Mouse (Mus musculus) stomach, postnatal 0 days (tissue): Measurements from ENCODE around the gene Gm45618. TPM values are rescaled to one million over a fixed set of nuclear protein-coding genes. Genes with fewer than 3 reads are reported as not detected.
A peak's percentile ranks its signal among the peaks of the same experiment; 100 is the strongest.

ENCODE experiments used
- ATAC-seq: fragments of 200-750 bp; cut with Nextera tagmentation; 2 replicates; pipeline ENCODE4 v1.8.0; 2017; ENCODE audit not compliant: low FRiP score, low TSS enrichment
- DNase-seq: peaks from one replicate; pipeline ENCODE4 v3.0.0-alpha.2; 2016; ENCODE audit warnings: low spot score
- H3K27ac ChIP-seq: fragments of 300-500 bp; sonication (generic); replicated peaks from 2 replicates; pipeline ENCODE4 v1.5.1; 2014; ENCODE audit warnings: mild to moderate bottlenecking, control low read depth
- H3K27me3 ChIP-seq: fragments of 300-500 bp; sonication (generic); 2 replicates; pipeline ENCODE4 v1.6.1; 2014; ENCODE audit warnings: low read length; ENCODE audit not compliant: control insufficient read depth, insufficient read depth
- H3K36me3 ChIP-seq: fragments of 300-500 bp; sonication (generic); 2 replicates; pipeline ENCODE4 v1.6.1; 2014; ENCODE audit warnings: low read length, mixed read lengths; ENCODE audit not compliant: control insufficient read depth, insufficient read depth
- H3K4me1 ChIP-seq: fragments of 300-500 bp; sonication (generic); replicated peaks from 2 replicates; pipeline ENCODE4 v1.6.1; 2014; ENCODE audit warnings: antibody characterized with exemption; ENCODE audit not compliant: control insufficient read depth, insufficient read depth
- H3K4me2 ChIP-seq: fragments of 300-500 bp; sonication (generic); replicated peaks from 2 replicates; pipeline ENCODE4 v1.6.1; 2014; ENCODE audit warnings: low read depth, mild to moderate bottlenecking, control low read depth, moderate library complexity
- H3K4me3 ChIP-seq: fragments of 300-500 bp; sonication (generic); 2 replicates; pipeline ENCODE4 v1.5.1; 2014; ENCODE audit warnings: low read depth, low read length, control low read depth
- H3K9ac ChIP-seq: fragments of 300-500 bp; sonication (generic); 2 replicates; pipeline ENCODE4 v1.6.1; 2014; ENCODE audit warnings: mild to moderate bottlenecking, low read length, control low read depth, mixed read lengths
- H3K9me3 ChIP-seq: fragments of 300-500 bp; sonication (generic); 2 replicates; pipeline ENCODE4 v1.6.1; 2016; ENCODE audit warnings: low read length; ENCODE audit not compliant: control insufficient read depth
- CTCF ChIP-seq: IDR thresholded peaks from 2 replicates; pipeline ENCODE4 v1.5.1; 2016; ENCODE audit warnings: antibody characterized with exemption, low read depth, mild to moderate bottlenecking, moderate library complexity
- EP300 ChIP-seq: optimal IDR thresholded peaks from 2 replicates; pipeline ENCODE3; 2016; ENCODE audit warnings: antibody characterized with exemption
- WGBS: fragments of 180-500 bp; shearing (Covaris S2); extraction: QIAGEN DNeasy Blood & Tissue Kit; methylation state at CpG from one replicate; pipeline ENCODE4 v1.1.7; 2014; 5-methylcytosine and 5-hydroxymethylcytosine counted together
- polyA plus RNA-seq: library from polyadenylated mRNA; unstranded; fragments of >200 nt; fragmentation: Nextera tagmentation; extraction: Ambion mirVana; gene quantifications from 2 replicates; pipeline ENCODE4 v1.2.1, GENCODE M21; 2015

The Gm45618 gene
- polyA plus RNA-seq, 1 experiment from 2014 or later: not detected

DNA sequence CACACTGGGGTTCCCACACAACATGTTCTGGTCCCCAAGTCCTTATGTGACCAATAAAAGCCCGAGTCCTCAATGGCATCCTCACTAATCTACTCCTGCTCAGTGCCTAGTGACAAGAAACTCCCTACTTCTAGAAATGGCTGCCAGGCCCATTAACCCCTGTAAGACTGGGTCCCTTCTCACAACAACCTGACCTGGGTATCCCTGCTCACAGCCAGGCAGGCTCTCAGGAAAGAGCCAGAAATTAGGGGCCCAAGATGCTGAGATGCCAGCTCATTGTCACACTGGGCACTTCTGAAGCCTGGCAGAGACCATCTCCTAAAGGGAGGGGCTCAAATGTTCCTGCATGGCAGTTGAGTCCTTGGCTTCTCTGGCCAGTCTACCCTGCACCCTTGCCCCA is 27.5 kb downstream of the Gm45618 start:
- DNase-seq (no peak), ATAC-seq (no peak)
- Histone ChIP-seq H3K4me3 (no peak overlapping the region), H3K9ac (no peak overlapping the region), H3K27ac (no peak overlapping the region), H3K36me3 (no peaks in the 10 kb centered on the region), H3K9me3 (no peaks in the 10 kb centered on the region), H3K4me2 (0 out of 2 replicates have a peak overlapping the region, but pooled peaks have one; percentile 25), H3K27me3 (peaks cover 2% of the 10 kb centered on the region; the same call in 1 of the 2 replicates), H3K4me1 (no peaks in the 10 kb centered on the region)
- TF ChIP-seq CTCF: no peak
- TF ChIP-seq EP300: no peak
- WGBS: 50% methylated on average over 1 of the region's 1 CpGs

DNA sequence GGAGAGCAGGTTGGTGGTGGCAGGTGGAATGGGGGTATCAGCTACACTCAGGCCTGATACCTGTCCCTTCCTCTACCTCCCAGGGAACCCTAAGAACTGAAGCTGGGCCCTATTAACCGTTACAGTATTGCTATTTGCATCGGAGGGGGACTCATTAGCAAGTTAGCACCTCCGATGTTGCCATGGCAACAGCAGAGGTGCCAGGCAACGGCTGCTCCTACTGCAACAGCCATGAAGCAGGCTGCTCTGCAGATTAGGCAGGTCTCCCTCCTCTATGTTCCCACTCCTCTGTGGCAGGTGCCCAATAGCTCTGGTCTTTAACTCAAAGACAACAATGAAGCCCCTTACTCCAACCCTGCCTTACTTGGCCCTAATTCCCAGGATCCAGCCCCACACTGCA is 28.7 kb downstream of the Gm45618 start:
- WGBS: 17% methylated on average over 4 of the region's 4 CpGs
- H3K27me3 ChIP-seq: peaks cover 2% of the 10 kb centered on the region; the same call in 1 of the 2 replicates

DNA sequence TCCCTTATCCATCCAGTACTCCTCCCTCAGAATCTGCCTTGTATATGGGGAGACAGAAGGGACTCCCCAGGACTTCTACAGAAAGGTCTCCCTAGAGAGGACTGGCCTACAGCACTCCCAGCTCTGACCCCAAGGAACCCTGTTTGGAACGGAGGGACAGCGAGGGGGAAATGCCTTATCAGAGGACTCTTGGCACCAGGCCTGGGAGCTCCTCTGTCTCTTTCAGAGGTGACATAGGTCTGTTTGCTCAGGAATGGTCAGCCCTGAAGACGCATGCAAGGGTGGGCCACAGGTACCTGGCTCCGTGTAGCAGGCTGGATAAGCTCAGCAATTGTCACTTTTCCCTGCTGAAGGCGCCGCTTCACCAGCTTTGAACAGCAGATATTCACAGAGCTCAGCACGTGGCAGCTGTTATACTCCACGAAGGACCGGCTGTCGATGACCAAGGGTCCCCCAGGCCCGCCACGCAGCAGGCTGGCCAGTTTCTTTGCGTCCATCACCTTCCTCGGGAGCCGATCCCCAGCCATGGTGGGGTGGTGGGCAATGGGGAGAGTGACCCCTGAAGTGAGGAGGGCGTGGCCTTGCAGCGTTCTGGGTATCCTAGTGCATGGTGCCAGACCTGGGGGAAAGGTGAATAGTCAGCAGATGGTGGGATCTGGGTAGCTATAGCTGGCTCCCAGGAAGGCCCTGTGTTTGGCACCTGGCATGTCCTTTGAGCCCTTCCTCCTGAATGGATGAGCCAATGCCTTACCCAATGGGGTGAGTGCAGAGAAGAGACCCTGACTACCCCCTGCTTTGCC is 30.7 kb downstream of the Gm45618 start:
- no peak for ATAC-seq

More for the DNA sequence above, 28.7 kb downstream of the Gm45618 start:
- H3K36me3 ChIP-seq: no peaks in the 10 kb centered on the region
- no peak overlapping the region for H3K4me2 ChIP-seq
- no peaks in the 10 kb centered on the region for H3K9me3 ChIP-seq
- no peak for TF ChIP-seq EP300
- TF ChIP-seq CTCF: no peak
- no peak overlapping the region for H3K27ac ChIP-seq
- ATAC-seq: no peak
- H3K9ac ChIP-seq: no peak overlapping the region
- H3K4me1 ChIP-seq: no peaks in the 10 kb centered on the region
- no peak for DNase-seq
- no peak overlapping the region for H3K4me3 ChIP-seq

DNA sequence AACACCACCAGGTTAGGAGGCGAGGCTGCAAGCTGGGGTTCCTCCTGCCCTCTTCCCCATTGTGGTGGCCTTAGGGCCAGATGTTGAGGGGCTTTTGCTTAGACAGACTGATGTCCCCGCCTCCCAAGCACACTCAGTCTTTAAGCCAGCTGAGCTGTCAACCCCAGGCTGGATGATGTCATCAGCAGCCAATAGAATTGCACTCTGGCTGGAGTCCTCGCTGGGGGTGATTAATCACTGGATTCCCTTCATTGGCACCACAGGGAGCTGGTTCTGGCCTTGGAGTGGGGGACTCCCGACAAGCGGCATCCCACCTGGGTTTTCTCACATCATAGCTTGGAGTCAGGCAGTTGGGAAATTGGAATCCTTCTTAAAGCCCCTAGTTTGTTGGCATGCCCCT is 31.6 kb downstream of the Gm45618 start:
- H3K9ac ChIP-seq: no peak overlapping the region
- no peaks in the 10 kb centered on the region for H3K36me3 ChIP-seq
- H3K27me3 ChIP-seq: no peaks in the 10 kb centered on the region
- H3K9me3 ChIP-seq: no peaks in the 10 kb centered on the region
- ATAC-seq (peak; percentile 45), DNase-seq (no peak)
- H3K27ac ChIP-seq: no peak overlapping the region
- H3K4me1 ChIP-seq: peaks cover 3% of the 10 kb centered on the region; the same call in 1 of the 2 replicates
- no peak for TF ChIP-seq EP300
- TF ChIP-seq CTCF: no peak
- no peak overlapping the region for H3K4me2 ChIP-seq
- 11% methylated on average over 5 of the region's 5 CpGs for WGBS
- no peak overlapping the region for H3K4me3 ChIP-seq

More for the DNA sequence above, 30.7 kb downstream of the Gm45618 start:
- no peak overlapping the region for H3K4me3 ChIP-seq
- DNase-seq: no peak
- 70% methylated on average over 17 of the region's 17 CpGs for WGBS
- no peak overlapping the region for H3K9ac ChIP-seq
- H3K9me3 ChIP-seq: no peaks in the 10 kb centered on the region
- no peak overlapping the region for H3K4me2 ChIP-seq
- no peaks in the 10 kb centered on the region for H3K4me1 ChIP-seq
- H3K27ac ChIP-seq: no peak overlapping the region
- TF ChIP-seq EP300 (no peak), CTCF (no peak)
- no peaks in the 10 kb centered on the region for H3K27me3 ChIP-seq
- H3K36me3 ChIP-seq: no peaks in the 10 kb centered on the region

DNA sequence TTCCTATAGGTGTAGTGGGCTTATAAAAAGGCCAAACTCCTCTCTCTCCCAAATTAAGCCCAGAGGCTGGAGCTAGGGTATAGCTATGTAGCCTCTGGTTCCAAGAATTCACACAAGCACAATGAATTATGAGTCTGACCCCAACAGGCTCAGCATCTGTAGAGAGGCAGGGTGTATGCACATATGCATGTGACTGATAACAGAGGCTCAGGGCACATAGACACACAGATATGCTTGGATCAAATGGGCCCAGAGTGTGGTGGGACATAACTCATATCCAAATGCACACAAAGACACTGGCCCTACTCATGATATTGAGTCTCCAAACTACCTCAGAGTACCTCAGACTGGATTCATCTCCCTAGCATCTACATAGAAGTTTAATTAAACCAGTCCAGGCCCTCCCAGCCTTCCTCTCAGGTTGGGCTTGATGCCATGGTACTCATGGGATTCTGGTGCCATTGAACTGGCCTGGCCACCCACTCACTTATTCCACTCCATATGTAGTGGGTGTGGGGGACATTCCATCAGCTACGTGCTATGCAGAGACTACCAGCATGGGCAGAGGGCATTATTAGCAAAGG is 33.4 kb downstream of the Gm45618 start:
- DNase-seq (no peak), ATAC-seq (no peak)
- Histone ChIP-seq H3K9ac (no peak overlapping the region), H3K4me2 (no peak overlapping the region), H3K4me1 (peaks cover 3% of the 10 kb centered on the region; the same call in 1 of the 2 replicates), H3K9me3 (no peaks in the 10 kb centered on the region), H3K4me3 (no peak overlapping the region), H3K27me3 (peaks cover 4% of the 10 kb centered on the region; the same call in 1 of the 2 replicates), H3K27ac (no peak overlapping the region), H3K36me3 (no peaks in the 10 kb centered on the region; the same call in 1 of the 2 replicates)
- WGBS: 80% methylated on average over 1 of the region's 1 CpGs
- TF ChIP-seq CTCF: no peak
- TF ChIP-seq EP300: no peak
